Mouse (Mus musculus) forebrain, embryonic 14.5 days (tissue): ENCODE results near the gene Pofut1. TPM values are rescaled to one million over a fixed set of nuclear protein-coding genes. Genes with fewer than 3 reads are reported as not detected.

Experiments used
- ATAC-seq: fragments of 200-750 bp; cut with Nextera tagmentation; 2 replicates; pipeline ENCODE4 v1.8.0; 2017; ENCODE audit warnings: mild to moderate bottlenecking, moderate library complexity
- DNase-seq: peaks from one replicate; pipeline ENCODE4 v3.0.0-alpha.2; 2015; ENCODE audit warnings: low spot score
- H3K27ac ChIP-seq: fragments of 300-500 bp; sonication (generic); 2 replicates; pipeline ENCODE4 v1.5.1; 2014; ENCODE audit warnings: low read depth, mild to moderate bottlenecking, control low read depth, low read length, moderate library complexity
- H3K27me3 ChIP-seq: fragments of 300-500 bp; sonication (generic); replicated peaks from 2 replicates; pipeline ENCODE4 v1.6.1; 2014; ENCODE audit warnings: low read length, control low read depth, mixed read lengths; ENCODE audit not compliant: control insufficient read depth, insufficient read depth
- H3K36me3 ChIP-seq: fragments of 300-500 bp; sonication (generic); 2 replicates; pipeline ENCODE4 v1.6.1; 2014; ENCODE audit warnings: low read length, control low read depth; ENCODE audit not compliant: control insufficient read depth, insufficient read depth
- H3K4me1 ChIP-seq: fragments of 300-500 bp; sonication (generic); 2 replicates; pipeline ENCODE4 v1.6.1; 2014; ENCODE audit warnings: antibody characterized with exemption, low read length, control low read depth; ENCODE audit not compliant: control insufficient read depth, insufficient read depth
- H3K4me2 ChIP-seq: fragments of 300-500 bp; sonication (generic); 2 replicates; pipeline ENCODE4 v1.6.1; 2014; ENCODE audit warnings: mild to moderate bottlenecking, control low read depth, low read length
- H3K4me3 ChIP-seq: fragments of 300-500 bp; sonication (generic); 2 replicates; pipeline ENCODE4 v1.5.1; 2014; ENCODE audit warnings: low read depth, low read length, control low read depth
- H3K9ac ChIP-seq: fragments of 300-500 bp; sonication (generic); 2 replicates; pipeline ENCODE4 v1.6.1; 2014; ENCODE audit warnings: mild to moderate bottlenecking, low read length, control low read depth, moderate library complexity
- H3K9me3 ChIP-seq: fragments of 300-500 bp; sonication (generic); replicated peaks from 2 replicates; pipeline ENCODE4 v1.6.1; 2016; ENCODE audit warnings: low read length, control low read depth, mixed read lengths; ENCODE audit not compliant: control insufficient read depth
- WGBS: fragments of 180-500 bp; shearing (Covaris S2); extraction: QIAGEN DNeasy Blood & Tissue Kit; methylation state at CpG from one replicate; pipeline ENCODE4 v1.1.7; 2014; 5-methylcytosine and 5-hydroxymethylcytosine counted together
- polyA plus RNA-seq: library from polyadenylated mRNA; unstranded; fragments of >200 nt; fragmentation: Nextera tagmentation; extraction: Ambion mirVana; gene quantifications from 2 replicates; pipeline ENCODE4 v1.2.1, GENCODE M21; 2014

Pofut1 gene
- polyA plus RNA-seq, 1 experiment from 2014 or later: 4.0 TPM

GRCm38 (mm10) chr2:153214771-153215259, 26.5 kb upstream of the Pofut1 start:
- no peak overlapping the region for H3K4me3 ChIP-seq
- H3K4me2 ChIP-seq: no peak overlapping the region
- no peaks in the 10 kb centered on the region for H3K27me3 ChIP-seq
- DNase-seq (no peak), ATAC-seq (no peak)
- WGBS: 84% methylated on average over 6 of the region's 6 CpGs
- H3K36me3 ChIP-seq: peaks cover 7% of the 10 kb centered on the region
- H3K27ac ChIP-seq: no peak overlapping the region
- H3K4me1 ChIP-seq: no peaks in the 10 kb centered on the region
- no peaks in the 10 kb centered on the region for H3K9me3 ChIP-seq
- no peak overlapping the region for H3K9ac ChIP-seq

- no peaks in the 10 kb centered on the region for H3K4me1 ChIP-seq
These were observed 25.9 kb upstream of the Pofut1 start for GRCm38 (mm10) chr2:153215421-153215820.

GRCm38 (mm10) chr2:153217826-153218340, 23.4 kb upstream of the Pofut1 start:
- Histone ChIP-seq H3K4me3 (no peak overlapping the region), H3K36me3 (no peaks in the 10 kb centered on the region), H3K27me3 (no peaks in the 10 kb centered on the region), H3K27ac (no peak overlapping the region), H3K9me3 (no peaks in the 10 kb centered on the region), H3K4me1 (no peaks in the 10 kb centered on the region), H3K4me2 (no peak overlapping the region), H3K9ac (no peak overlapping the region)
- WGBS: 86% methylated on average over 10 of the region's 10 CpGs
- ATAC-seq: no peak
- DNase-seq: no peak

More at GRCm38 (mm10) chr2:153215421-153215820, 25.9 kb upstream of the Pofut1 start:
- H3K27me3 ChIP-seq: no peaks in the 10 kb centered on the region
- H3K36me3 ChIP-seq: peaks cover 1% of the 10 kb centered on the region
- no peak for ATAC-seq
- no peak overlapping the region for H3K9ac ChIP-seq
- H3K27ac ChIP-seq: no peak overlapping the region
- DNase-seq: no peak
- H3K9me3 ChIP-seq: no peaks in the 10 kb centered on the region
- whole genome bisulfite sequencing: 83% methylated on average over 4 of the region's 4 CpGs
- no peak overlapping the region for H3K4me3 ChIP-seq
- H3K4me2 ChIP-seq: no peak overlapping the region

GRCm38 (mm10) chr2:153218516-153218915, 22.8 kb upstream of the Pofut1 start:
- Histone ChIP-seq H3K9ac (no peak overlapping the region), H3K9me3 (no peaks in the 10 kb centered on the region), H3K27ac (no peak overlapping the region), H3K4me1 (no peaks in the 10 kb centered on the region), H3K36me3 (no peaks in the 10 kb centered on the region), H3K4me3 (no peak overlapping the region), H3K27me3 (no peaks in the 10 kb centered on the region), H3K4me2 (no peak overlapping the region)
- DNase-seq (no peak), ATAC-seq (no peak)
- WGBS: 85% methylated on average over 3 of the region's 3 CpGs

GRCm38 (mm10) chr2:153221620-153222019, 19.7 kb upstream of the Pofut1 start:
- DNase-seq (no peak), ATAC-seq (no peak)
- no peak overlapping the region for H3K4me3 ChIP-seq
- no peaks in the 10 kb centered on the region for H3K9me3 ChIP-seq
- no peaks in the 10 kb centered on the region for H3K4me1 ChIP-seq
- no peak overlapping the region for H3K9ac ChIP-seq
- no peaks in the 10 kb centered on the region for H3K36me3 ChIP-seq
- H3K27ac ChIP-seq: no peak overlapping the region
- no peak overlapping the region for H3K4me2 ChIP-seq
- 92% methylated on average over 4 of the region's 4 CpGs for WGBS
- no peaks in the 10 kb centered on the region for H3K27me3 ChIP-seq

GRCm38 (mm10) chr2:153222130-153222529, 19.2 kb upstream of the Pofut1 start:
- DNase-seq (no peak), ATAC-seq (no peak)
- H3K36me3 ChIP-seq: peaks cover 3% of the 10 kb centered on the region; the same call in 1 of the 2 replicates
- no peaks in the 10 kb centered on the region for H3K4me1 ChIP-seq
- H3K4me3 ChIP-seq: no peak overlapping the region
- H3K9me3 ChIP-seq: no peaks in the 10 kb centered on the region
- H3K27ac ChIP-seq: no peak overlapping the region
- H3K9ac ChIP-seq: no peak overlapping the region
- H3K4me2 ChIP-seq: no peak overlapping the region
- H3K27me3 ChIP-seq: no peaks in the 10 kb centered on the region

- no peaks in the 10 kb centered on the region for H3K27me3 ChIP-seq
- no peak overlapping the region for H3K4me3 ChIP-seq
- no peak for ATAC-seq
- H3K9ac ChIP-seq: no peak overlapping the region
- 97% methylated on average over 2 of the region's 2 CpGs for WGBS
- DNase-seq: no peak
- H3K36me3 ChIP-seq: peaks cover 7% of the 10 kb centered on the region; the same call in 1 of the 2 replicates
- H3K27ac ChIP-seq: no peak overlapping the region
- no peaks in the 10 kb centered on the region for H3K4me1 ChIP-seq
- no peak overlapping the region for H3K4me2 ChIP-seq
- no peaks in the 10 kb centered on the region for H3K9me3 ChIP-seq
These were observed 18.8 kb upstream of the Pofut1 start for GRCm38 (mm10) chr2:153222566-153222965.

GRCm38 (mm10) chr2:153224946-153225594, 16.3 kb upstream of the Pofut1 start, which contains the start of gene Tspyl3:
Gene Tspyl3, minus strand, starts transcription at chr2:153225441.
- WGBS: 5% methylated on average over 31 of the region's 31 CpGs
- peak within 1 kb of the TSS; percentile 65 for H3K27ac ChIP-seq
- ATAC-seq: peak; percentile 86

GRCm38 (mm10) chr2:153225595-153225953, 15.8 kb upstream of the Pofut1 start:
- ATAC-seq: no peak; the same call in 1 of the 2 replicates
- no peak for DNase-seq
- Histone ChIP-seq H3K4me1 (no peaks in the 10 kb centered on the region), H3K27me3 (no peaks in the 10 kb centered on the region), H3K9ac (peak overlapping the region; percentile 75), H3K27ac (peak overlapping the region; percentile 33; the same call in 1 of the 2 replicates), H3K9me3 (no peaks in the 10 kb centered on the region), H3K4me3 (peak overlapping the region; percentile 48), H3K36me3 (peaks cover 35% of the 10 kb centered on the region), H3K4me2 (peak overlapping the region; percentile 58)
- 12% methylated on average over 3 of the region's 3 CpGs for WGBS

More at GRCm38 (mm10) chr2:153224946-153225594, 16.3 kb upstream of the Pofut1 start, which contains the start of gene Tspyl3:
- H3K4me3 ChIP-seq: peak within 1 kb of the TSS; percentile 48
- H3K4me2 ChIP-seq: peak within 1 kb of the TSS; percentile 58
- no peaks in the 10 kb centered on the region for H3K9me3 ChIP-seq
- H3K36me3 ChIP-seq: peaks cover 30% of the 10 kb centered on the region
- H3K4me1 ChIP-seq: no peaks in the 10 kb centered on the region
- peak within 1 kb of the TSS; percentile 75 for H3K9ac ChIP-seq
- DNase-seq: peak; percentile 60
- no peaks in the 10 kb centered on the region for H3K27me3 ChIP-seq
